Mouse (Mus musculus) stomach, postnatal 0 days (tissue): ENCODE measurements around the gene H13.

Source experiments
- CTCF ChIP-seq: IDR thresholded peaks from 2 replicates; pipeline ENCODE4 v1.5.1; 2016; ENCODE audit warnings: antibody characterized with exemption, low read depth, mild to moderate bottlenecking, moderate library complexity
- EP300 ChIP-seq: optimal IDR thresholded peaks from 2 replicates; pipeline ENCODE3; 2016; ENCODE audit warnings: antibody characterized with exemption

DNA sequence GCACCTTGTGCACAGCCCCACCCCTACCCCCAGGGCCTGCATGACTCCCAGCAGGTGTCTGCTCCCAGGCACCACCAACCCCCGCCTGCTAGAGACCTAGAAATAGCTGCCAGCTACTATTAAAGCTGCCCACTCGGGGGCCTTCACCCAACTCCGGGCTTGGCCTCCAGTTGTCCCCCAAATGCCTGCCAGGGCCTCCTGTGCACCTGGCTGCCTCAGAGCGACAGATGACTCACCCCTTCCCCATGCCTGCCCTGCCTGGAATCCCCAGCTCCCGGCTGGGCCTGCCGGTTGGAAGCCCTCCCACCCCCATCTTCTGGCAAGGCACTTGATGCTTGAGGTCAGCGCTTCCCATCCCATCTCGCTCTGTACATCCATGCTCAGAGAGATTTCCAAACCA is 31.5 kb downstream of the H13 start:
- TF ChIP-seq CTCF = no peak
- TF ChIP-seq EP300 = no peak
